Mouse (Mus musculus): Measurements from ENCODE around the gene 6030468B19Rik.

6030468B19Rik gene

DNA sequence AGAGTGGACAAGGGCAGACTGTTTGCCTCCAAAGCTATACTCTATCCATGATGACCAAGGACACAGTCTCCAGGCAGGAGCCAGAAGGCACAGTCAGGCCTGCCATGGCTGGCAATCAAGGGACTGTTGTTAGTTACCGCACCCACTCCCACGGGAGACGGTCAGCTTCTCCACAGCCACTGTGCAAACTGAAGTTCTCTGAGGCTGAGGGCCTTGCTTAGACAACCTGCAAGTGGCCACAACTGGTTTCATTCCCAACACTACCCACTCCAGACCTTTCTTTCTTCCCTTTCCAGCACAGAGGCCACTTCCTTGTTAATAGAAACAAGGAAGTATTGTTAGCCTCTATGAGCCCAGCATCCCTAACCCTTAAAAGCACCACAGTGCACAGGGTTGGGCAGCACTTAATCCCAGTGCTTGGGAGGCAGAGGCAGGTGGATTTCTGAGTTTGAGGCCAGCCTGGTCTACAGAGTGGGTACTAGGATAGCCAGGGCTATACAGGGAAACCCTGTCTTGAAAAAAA lies 5.8 kb downstream of the 6030468B19Rik start:
- no peak for DNase-seq (ENCODE audit: low read depth, low spot score)

DNA sequence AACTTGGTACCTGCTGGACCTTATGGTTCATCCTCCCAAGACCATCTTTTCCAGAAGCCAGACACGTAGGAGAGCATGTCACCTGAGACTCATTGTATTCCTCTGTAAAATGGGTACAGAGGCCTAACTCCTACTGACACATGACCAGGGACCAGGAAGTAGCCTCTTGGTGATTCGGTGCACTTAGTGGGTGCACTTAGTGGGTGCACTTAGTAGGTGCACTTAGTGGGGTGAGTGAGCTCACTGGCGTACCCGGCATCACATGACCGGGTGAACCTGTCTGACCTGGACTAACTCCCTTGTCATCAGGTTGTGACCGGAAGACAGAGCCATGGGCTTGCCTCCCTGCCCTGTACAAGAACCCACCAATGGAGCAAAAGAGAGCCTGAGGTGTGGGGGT lies 9.3 kb downstream of the 6030468B19Rik start:
- no peak for DNase-seq (ENCODE audit: low read depth, low spot score)

DNA sequence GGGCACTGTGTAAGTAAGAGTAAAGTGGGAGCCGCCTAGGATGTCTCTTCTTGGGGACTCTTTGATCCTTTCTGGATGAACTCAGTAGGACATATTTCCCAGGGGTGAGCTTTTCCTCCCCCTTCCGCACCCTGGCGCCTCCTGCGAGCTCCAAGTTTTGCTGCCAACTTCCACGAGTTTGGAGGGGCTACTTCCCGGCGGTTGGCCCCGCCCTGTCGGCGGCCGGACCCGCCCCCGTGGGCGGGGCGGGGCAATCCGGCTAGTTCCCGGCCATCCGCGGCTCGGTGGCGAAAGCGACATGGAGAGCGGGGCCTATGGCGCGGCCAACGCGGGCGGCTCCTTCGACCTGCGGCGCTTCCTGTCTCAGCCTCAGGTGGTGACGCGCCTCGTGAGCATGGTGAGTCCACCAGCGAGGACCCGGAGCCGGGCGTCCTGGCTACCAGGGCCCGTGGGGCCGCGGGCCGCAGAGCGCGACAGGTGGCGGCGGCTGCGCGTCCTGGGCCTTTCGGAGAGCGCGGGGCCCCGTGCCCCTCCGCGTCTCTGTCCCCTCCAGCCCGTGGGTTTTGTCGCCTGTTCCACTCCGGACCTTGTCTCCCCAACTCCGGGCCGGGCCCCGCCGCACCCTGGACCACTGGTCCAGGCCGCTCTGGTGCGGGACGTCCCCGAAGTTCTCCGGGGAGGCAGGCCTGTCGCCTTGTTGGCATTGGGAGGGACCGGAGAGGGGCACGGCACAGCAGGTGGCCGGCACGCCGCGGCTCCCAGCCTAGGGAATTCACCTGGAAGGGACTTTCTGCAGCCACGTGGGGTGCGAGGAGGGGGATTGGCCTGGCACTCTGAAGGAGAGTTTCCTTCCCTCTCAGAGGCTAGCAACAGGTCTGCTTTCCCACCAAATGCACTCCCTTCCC lies 12.2 kb downstream of the 6030468B19Rik start, which contains the start of the genes Gm20708 and Syngr2:
Gm20708 (plus strand) TSS at position 262 of the 905 bp plus-strand sequence.
Syngr2 (plus strand) TSS at position 262 of the 905 bp plus-strand sequence.
- DNase-seq (ENCODE audit: low read depth, low spot score), result peak; percentile 43

DNA sequence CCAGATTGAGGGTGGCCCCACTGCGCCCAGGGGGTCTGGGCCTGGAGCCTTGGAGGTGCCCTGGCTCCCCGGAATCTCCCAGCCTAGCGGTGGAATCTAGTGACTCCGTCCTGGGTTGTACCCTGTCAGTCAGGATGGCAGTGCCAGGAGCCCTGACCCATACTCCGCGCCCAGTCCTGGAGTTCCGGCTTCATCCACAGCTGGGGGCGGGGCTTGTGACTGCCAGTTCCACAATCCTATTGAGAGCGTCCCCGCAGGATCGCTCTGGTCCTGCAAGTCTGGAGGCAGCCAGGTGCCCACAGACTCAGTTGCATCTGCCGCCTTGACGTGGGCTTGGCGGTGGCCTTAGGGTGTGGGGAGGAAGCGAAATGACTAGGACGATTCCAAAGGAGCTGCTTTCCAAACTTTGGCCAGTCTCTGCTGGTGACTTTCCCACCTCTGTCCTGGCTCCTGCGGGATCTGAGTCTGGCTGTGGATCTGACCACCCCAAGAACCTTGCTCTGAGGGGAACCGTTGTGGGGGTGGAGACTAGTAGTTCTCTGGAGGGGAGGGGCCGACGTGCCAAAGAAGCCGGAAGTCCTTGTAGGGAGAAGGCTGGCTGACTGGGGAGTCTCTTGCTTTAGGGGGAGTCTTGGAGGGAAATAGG lies 13.1 kb downstream of the 6030468B19Rik start:
- DNase-seq (ENCODE audit: low read depth, low spot score), result peak; percentile 78

DNA sequence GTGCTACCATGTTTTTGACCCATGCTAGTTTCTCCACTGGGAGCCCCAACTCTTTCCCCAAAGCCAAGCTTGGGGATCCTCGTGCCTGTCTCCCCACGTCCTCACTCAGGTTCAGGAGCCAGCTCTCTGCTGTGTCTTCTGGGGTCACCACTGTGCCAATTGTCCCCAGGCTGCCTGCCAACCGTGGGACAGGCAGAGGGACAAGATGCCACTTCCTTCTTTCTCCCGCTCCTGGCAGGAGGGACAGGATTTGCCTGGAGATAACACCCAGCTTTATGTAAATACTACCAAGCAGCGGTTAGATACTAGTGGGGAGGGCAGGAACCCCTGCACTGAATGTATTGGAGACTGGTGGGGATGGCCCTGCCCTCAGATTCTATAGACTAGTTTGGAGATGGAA lies 16.4 kb downstream of the 6030468B19Rik start:
- DNase-seq (ENCODE audit: low read depth, low spot score), result no peak

DNA sequence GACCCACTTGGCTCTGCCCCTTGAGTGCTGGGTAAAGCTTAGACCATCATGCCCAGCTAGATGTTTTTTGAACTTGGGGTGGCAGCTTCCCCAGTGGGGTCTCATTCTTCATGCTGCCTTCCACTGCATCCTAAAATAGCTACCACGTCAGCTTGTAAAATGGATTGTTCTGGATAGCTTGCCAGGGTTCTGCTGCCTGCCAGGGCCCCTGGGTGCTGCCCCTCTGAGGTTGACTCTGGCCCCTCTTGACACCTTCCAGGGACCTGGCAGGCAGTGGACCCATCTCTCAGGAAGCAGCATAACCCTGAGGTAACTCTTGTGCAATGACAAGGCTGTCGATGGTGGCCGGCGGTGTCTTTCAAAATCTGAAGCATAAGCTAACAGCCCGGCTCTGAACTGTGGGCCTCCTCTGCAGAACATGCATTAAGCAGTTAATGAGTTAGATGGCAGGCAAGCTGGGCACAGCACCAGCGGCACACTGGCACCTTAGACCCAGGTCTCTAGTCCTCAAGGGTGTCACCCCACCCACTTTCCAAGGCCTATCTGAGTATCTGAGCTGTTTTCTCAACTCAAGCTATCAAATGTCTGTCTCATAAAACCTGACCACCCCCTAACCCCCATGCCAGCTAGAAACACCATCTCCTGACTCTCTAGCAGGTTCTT lies 17.4 kb downstream of the 6030468B19Rik start:
- no peak for DNase-seq (ENCODE audit: low read depth, low spot score)

DNA sequence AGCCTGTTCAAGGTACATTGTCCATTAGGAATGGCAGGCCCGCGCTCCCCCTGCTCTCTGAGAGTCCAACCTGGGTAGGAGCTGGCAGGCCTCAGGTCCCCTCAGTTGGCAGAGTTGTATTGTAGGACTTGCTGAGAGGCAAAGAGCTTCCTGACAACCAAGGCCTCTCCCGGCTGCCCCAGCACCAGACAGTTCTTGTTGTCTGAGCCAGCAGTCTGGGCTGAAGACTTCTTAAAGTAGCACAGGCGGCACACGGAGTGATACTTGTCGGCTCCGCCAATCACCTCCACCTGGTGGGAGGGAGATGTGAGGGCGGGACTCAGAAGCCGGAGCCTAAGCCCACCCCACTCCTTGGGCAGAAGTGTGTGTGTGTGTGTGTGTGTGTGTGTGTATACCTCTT lies 18.4 kb downstream of the 6030468B19Rik start:
- DNase-seq (ENCODE audit: low read depth, low spot score), result peak; percentile 51

DNA sequence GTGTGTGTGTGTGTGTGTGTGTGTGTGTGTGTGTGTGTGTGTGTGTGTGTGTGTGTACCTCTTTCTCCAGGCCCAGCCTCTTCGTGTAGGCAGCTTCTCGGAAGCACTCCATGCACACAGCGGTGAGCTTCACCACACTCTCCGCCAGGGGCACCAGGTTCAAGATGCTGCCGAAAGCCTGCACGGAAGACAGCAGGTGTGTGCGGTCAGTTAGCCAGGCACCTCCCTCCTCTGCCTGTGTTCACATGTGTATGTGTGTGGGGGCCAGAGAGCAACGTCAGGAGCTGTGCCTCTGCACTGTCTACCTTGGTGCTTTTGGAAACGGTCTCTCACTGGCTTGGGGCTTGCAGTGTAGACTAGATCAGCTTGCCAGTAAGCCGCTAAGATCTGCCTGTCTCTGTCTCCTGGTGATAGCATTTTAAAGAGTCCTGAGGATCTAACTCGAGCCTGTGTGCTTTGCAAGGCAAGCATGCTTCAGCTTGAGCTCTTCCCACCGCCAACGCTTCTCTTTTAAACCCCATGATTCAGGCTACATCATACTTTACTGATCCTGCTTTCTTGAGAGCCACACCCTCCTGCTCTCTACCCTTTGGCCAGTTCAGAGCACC lies 19.0 kb downstream of the 6030468B19Rik start:
- peak; percentile 48 for DNase-seq (ENCODE audit: low read depth, low spot score)

DNA sequence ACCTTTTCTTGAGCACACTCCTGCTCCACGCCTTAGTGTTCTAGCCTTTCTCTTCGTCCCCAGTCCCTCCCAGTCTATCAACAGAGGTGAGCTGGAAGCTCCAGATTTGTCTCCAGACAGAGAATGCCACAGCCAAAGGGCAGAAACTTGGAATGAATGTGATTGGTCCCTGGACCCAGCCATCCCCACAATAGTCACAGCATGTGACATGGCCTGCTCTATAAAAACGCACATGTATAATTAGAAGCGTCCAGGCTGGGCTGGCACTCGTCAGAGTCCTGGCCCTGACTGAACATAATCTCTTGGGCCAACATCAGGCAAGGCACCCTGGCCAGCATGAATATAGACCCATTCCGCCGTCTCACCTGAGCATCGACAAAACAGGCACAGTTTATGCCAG lies 21.6 kb downstream of the 6030468B19Rik start:
- peak; percentile 24 for DNase-seq (ENCODE audit: low read depth, low spot score)

DNA sequence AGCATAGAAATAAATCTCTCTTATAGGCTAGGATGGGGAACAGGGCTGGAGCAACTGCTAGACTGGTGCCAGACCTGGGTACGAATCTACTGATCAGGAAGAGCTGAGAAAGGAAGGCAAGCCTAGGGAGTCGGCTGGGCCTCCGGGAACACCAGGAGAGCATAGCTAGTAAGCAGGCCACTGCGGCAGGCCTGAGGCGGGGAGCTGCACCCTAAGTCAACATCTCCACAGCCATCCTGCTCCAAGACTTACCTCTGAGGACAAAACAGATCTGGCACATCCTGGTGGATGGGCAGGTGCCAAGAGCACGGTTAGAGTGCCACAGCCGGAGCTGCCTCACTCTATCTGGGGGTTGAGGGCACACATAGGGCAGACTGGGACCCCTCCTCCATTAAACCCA lies 22.7 kb downstream of the 6030468B19Rik start:
- no peak for DNase-seq (ENCODE audit: low read depth, low spot score)

DNA sequence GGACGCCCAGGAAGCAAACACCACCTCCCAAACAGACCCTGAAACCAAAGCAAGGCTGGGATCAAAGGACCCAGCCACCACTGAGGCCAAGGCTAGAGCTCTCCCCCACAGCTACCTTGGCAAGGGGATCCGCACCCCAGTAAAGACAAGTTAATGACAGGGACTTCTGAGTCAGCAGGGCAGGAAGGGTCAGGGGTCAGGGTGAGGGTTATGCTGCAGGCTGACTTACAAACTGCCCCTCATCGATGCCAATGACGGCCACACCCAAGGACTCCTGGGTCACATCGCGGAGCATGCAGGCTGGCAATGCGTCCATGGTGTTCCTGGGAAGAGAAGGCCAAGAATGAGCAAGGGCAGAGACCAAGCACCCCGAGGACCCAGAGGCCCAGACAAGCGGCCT lies 24.4 kb downstream of the 6030468B19Rik start:
- DNase-seq (ENCODE audit: low read depth, low spot score), result no peak

DNA sequence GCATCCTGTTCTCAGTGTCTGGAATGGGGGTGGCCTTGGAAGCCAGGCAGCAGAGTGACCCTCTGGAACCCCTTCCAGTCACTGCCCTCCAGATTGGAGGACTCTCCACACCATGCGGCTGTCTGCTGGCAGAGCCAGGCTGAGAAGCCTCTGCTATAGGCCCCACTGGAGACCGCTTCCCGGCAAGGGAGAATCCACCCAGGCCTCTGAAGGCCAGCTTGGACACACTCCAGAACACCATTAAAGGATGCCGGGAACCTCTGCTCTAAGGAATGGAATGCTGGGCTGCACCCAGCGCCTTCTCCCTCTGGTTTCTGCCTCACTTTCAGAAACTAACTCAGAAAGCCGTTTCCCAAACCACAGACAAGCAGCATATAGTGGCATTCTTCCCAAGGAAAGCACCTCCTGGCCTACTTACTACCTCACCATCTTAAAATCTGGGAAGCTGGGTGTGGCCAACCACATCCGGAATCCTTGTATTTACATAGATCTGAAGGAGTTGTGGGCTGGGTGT lies 25.3 kb downstream of the 6030468B19Rik start:
- DNase-seq (ENCODE audit: low read depth, low spot score), result no peak

DNA sequence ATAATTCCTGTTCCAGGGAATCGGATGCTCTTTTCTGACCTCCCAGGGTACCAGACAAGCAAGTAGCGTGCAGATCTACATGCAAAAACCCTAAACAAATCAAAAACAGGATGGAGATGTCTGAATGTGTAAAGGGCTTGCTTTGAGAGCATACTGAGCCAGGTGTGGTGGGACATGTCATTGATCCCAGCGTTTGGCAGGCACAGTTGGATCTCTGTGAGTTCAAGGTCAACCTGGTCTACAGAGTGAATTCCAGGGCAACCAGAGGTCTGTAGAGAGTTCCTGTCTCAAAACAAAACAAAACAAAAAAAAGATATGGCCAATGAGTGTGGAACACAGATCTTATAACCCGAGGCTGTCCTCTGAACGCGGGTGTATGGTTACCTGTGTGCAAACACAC lies 26.0 kb downstream of the 6030468B19Rik start:
- no peak for DNase-seq (ENCODE audit: low read depth, low spot score)

DNA sequence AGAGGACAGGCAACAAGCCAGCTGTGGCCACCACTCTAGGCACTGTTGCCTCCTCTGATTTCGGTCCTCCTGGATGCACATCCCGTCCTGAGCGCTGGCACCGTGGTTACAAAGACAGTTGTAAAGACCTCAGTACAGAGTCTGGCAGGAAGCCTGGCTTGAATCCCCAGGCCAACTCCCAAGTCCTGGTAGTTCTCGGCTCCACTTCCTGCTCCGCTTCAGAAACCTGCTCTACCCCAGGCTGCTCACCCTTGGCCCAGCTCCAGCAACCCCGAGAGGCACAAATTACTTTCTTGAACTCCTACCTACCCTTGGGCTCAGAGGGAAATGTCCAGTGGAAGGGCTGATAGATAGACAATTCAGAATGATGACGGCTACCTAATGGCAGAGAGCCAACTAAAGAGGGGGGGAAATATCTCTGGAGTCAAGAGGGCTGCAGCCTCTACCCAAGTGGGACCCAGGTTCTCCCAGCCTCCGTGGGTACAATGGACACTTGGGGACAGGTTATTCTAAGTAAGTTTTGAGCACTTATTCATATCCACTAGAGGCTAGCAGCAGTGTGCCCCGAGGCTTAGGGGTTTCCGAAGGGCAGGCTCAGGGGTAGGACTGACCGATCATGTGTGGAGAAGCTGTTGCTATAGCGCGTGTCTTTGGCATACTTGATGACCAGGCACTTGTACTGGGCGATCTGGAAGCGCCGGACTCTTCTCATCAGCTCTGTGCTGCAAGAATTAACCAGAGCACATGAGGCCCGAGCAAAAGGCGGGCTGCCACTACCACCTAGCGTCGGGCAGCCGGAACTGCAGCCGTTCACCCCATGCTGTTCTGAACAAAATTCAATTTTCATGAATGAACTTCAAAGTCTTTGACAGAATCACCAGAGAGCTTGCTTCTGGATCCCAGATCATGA lies 26.9 kb downstream of the 6030468B19Rik start:
- peak; percentile 84 for DNase-seq (ENCODE audit: low read depth, low spot score)

DNA sequence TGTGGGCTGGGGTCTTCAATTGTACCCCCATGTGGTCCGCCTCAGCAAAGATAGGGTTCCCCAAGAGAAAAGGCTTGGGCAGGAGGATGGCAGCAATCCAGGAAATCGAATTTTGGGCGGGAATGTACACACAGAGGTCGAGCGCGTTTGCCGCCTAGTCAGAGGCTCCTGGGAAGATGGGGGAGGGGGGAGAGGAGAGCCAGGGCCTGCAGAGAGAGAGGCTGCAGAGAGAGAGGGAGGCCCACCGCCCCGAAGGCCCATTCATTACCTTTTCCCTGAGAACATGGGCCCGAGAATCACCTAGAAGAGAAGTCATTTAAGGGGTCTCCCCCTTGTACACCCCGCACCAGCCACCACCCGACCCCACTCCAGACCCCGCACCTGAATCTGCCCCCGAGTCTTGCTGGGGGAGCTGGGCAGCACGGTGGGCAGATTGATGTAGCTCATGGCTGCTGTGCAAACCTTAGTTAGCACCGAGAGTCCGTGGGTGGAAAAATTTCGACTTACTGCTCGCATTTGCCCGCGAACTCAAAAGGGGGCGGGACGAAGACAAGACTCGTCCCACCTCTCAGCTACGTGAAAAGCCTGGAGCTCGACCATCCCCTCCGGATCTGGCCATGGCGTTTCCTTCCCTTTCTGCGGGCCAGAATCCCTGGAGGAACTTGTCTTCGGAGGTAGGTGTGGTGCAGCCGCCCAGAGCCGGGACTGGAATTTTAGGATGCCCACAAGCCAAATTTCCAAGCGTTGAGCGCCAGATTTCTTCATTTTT lies 28.1 kb downstream of the 6030468B19Rik start, which contains the start of the genes Afmid and Tk1:
Afmid (plus strand) TSS at position 592 of the 769 bp plus-strand sequence.
Tk1 (minus strand) TSS at position 760 of the 769 bp plus-strand sequence.
- DNase-seq (ENCODE audit: low read depth, low spot score), result peak; percentile 74

DNA sequence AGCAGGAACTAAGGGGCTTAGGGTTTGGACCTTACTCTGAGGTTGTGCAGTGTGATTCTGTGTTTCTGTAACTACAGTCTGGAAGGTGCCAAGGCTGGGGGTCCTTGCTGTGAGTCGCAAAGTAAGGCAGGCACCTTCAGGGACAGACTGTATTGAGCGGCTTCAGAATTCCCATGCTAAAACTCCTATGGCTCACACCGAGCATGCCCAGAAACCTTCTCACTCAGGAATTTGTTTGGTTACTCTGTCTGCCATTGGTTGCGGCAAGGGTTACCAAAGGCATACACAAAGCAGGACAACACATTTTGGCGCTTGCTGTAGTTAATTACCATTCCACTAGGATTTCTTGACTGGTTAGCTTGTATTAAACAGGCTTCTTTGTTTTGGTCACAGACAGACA lies 28.7 kb downstream of the 6030468B19Rik start:
- peak; percentile 18 for DNase-seq (ENCODE audit: low read depth, low spot score)

DNA sequence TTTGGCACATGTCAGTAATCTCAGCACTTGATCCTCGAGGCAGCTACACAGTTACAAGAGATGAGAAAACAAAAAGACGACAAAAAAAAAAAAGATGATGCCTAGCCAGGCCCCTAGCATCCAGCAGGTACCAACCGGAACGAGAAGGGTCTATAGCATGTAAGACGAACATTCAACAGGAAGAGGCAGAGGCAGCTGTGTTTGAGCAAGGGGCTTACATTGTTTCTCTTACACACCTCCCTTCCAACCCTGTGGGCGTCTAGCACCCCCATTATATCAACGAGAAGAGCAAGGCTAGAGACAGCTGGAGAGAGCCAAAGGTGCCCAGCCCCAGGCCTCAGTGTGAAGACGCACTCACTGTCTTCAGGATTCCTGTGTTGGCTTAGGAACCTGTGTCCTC lies 29.5 kb downstream of the 6030468B19Rik start:
- DNase-seq (ENCODE audit: low read depth, low spot score), result no peak

DNA sequence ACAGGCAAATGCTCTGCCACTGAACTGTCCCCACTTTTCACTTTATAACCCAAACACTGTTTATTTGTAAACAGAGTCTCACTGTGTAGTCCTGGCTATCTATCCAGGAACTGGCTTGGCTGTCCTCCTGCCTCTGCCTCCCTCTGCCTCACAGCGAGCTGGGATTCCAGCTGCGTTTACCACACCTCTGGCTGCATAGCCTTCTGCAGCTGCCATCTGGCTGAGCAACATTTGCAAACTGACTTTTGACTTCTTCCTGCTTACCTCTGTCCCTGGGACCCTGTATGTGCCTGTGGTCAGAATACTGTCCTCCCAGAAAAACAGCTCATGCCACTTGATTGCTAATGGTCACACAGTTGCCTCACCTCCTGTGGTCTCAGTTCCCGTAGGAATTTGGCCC lies 29.9 kb downstream of the 6030468B19Rik start:
- no peak for DNase-seq (ENCODE audit: low read depth, low spot score)

DNA sequence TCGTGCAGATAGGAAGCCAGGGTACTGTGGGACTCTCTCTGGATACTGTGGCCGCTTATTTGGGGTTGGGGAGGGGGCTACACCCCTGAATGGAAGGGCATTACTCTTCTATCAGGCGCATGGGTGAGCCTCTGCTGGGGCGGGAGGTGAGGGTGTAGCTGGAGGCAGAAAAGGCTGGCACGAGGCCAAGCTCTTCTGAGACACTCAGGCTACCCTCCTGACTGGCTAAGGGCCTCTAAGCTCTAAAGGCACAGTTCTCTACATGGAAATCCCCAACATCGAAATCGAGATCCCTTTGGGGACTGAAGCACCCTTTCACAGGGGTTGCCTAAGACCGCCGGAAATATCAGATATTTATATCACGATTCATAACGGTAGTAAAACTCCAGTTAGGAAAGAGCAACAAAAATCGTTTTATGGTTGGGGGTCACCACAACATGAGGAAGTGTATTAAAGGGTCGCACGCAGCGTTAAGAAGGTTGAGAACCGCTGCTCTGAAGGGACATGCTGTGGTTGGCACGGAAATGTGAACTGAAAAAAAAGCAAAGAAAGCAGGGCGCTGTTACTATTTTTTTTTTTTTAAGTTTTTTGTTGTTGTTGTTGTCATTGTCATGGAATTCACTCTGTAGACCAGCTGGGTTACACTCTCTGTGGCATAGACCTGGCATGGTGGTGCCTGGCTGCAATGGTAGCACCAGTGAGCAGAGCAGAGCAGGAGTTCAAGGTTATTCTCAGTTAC lies 30.9 kb downstream of the 6030468B19Rik start:
- no peak for DNase-seq (ENCODE audit: low read depth, low spot score)

All from brain, adult 2 months (tissue).